Mouse (Mus musculus) intestine, postnatal 0 days (tissue): ENCODE results near the gene Stard9. TPM values are rescaled to one million over a fixed set of nuclear protein-coding genes. Genes with fewer than 3 reads are reported as not detected.

Experiments used
- ATAC-seq: fragments of 200-750 bp; cut with Nextera tagmentation; 2 replicates; pipeline ENCODE4 v1.8.0; 2017; ENCODE audit warnings: mild to moderate bottlenecking, moderate TSS enrichment, moderate library complexity
- H3K27ac ChIP-seq: fragments of 300-500 bp; sonication (generic); 2 replicates; pipeline ENCODE4 v1.5.1; 2014; ENCODE audit warnings: mild to moderate bottlenecking, low read depth, low read length, moderate library complexity
- H3K27me3 ChIP-seq: fragments of 300-500 bp; sonication (generic); replicated peaks from 2 replicates; pipeline ENCODE4 v1.6.1; 2014; ENCODE audit warnings: low read length, mixed read lengths; ENCODE audit not compliant: control insufficient read depth, insufficient read depth
- H3K36me3 ChIP-seq: fragments of 300-500 bp; sonication (generic); 2 replicates; pipeline ENCODE4 v1.6.1; 2014; ENCODE audit warnings: mild to moderate bottlenecking, moderate library complexity; ENCODE audit not compliant: control insufficient read depth, insufficient read depth
- H3K4me1 ChIP-seq: fragments of 300-500 bp; sonication (generic); replicated peaks from 2 replicates; pipeline ENCODE4 v1.6.1; 2014; ENCODE audit warnings: antibody characterized with exemption, low read length, mixed read lengths; ENCODE audit not compliant: control insufficient read depth, insufficient read depth
- H3K4me2 ChIP-seq: fragments of 300-500 bp; sonication (generic); replicated peaks from 2 replicates; pipeline ENCODE4 v1.6.1; 2014; ENCODE audit warnings: low read depth, mild to moderate bottlenecking, moderate library complexity
- H3K4me3 ChIP-seq: fragments of 300-500 bp; sonication (generic); 2 replicates; pipeline ENCODE4 v1.5.1; 2014; ENCODE audit warnings: low read depth, low read length
- H3K9ac ChIP-seq: fragments of 300-500 bp; sonication (generic); 2 replicates; pipeline ENCODE4 v1.6.1; 2014; ENCODE audit warnings: mild to moderate bottlenecking, low read depth, low read length
- H3K9me3 ChIP-seq: fragments of 300-500 bp; sonication (generic); 2 replicates; pipeline ENCODE4 v1.6.1; 2016; ENCODE audit warnings: mixed run types; ENCODE audit not compliant: control insufficient read depth
- CTCF ChIP-seq: sonication (generic); IDR thresholded peaks from 2 replicates; pipeline ENCODE4 v1.5.1; 2016; ENCODE audit warnings: low read depth, mild to moderate bottlenecking, control low read depth, antibody characterized with exemption, moderate library complexity
- WGBS: fragments of 180-500 bp; shearing (Covaris S2); extraction: QIAGEN DNeasy Blood & Tissue Kit; methylation state at CpG from one replicate; pipeline ENCODE4 v1.1.7; 2014; 5-methylcytosine and 5-hydroxymethylcytosine counted together
- polyA plus RNA-seq: library from polyadenylated mRNA; unstranded; fragments of >200 nt; fragmentation: Nextera tagmentation; extraction: Ambion mirVana; gene quantifications from 2 replicates; pipeline ENCODE4 v1.2.1, GENCODE M21; 2015

Gene Stard9
- polyA plus RNA-seq, 1 experiment from 2014 or later = 1.6 TPM

DNA sequence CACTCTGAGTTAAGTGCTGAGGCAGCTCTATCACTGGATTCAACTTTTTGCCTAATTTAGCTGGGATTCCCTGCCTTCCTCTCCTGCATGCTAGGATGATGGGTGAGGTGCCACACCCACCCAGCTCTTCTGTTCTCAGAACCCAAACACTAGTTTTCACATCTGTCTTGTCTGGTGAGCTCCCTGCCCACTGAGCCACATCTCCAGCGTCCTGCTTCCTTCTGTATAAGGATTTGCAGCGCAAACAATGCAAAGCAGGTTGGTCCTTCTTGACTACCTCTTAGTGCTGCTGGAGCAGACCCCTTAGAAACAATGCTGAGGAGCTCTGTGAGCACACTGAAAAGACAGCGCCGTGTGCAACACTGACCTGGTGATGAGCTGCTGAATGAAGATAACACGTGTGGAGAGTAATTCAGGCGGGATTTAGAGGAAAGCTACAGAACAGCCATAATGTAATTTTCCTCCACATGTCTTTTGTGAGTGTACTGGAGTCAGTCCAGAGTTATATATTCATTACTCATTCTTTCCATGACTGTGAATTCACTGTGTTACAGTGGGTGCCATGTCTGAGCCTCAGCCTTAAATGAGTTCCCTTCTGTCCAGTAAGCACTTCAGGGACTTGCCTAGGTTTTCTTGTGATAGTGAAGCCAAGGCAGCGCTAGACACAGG lies 23.5 kb downstream of the Stard9 start:
- WGBS = 59% methylated on average over 7 of the region's 7 CpGs

DNA sequence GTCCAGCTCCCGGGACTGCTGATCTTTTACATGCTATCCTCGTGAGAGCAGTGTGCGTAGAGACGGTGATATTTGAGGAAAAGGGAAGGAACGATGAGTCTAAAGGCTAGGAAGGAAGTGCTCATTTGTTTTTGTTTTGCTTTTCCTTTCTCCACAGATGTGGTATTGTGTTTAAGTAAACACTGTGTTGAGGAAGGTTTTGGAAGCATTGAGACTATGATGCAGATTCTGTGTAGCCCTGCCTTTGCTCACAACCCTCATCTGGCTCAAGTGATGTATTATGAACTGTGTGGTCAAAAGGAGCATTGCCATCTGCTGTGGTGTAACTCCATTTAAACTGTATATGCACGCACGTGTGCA lies 24.0 kb downstream of the Stard9 start:
- no peaks in the 10 kb centered on the region for H3K4me1 ChIP-seq
- H3K4me3 ChIP-seq = no peak overlapping the region
- no peak overlapping the region for H3K4me2 ChIP-seq
- no peaks in the 10 kb centered on the region for H3K27me3 ChIP-seq
- WGBS = 69% methylated on average over 7 of the region's 7 CpGs
- H3K9me3 ChIP-seq = no peaks in the 10 kb centered on the region
- H3K9ac ChIP-seq = no peak overlapping the region
- TF ChIP-seq CTCF = no peak
- no peaks in the 10 kb centered on the region for H3K36me3 ChIP-seq
- no peak overlapping the region for H3K27ac ChIP-seq
- ATAC-seq = no peak

More for the DNA sequence above, 23.5 kb downstream of the Stard9 start:
- Histone ChIP-seq H3K4me3 (no peak overlapping the region), H3K4me1 (no peaks in the 10 kb centered on the region), H3K36me3 (no peaks in the 10 kb centered on the region), H3K4me2 (no peak overlapping the region), H3K9me3 (no peaks in the 10 kb centered on the region), H3K27ac (no peak overlapping the region), H3K9ac (no peak overlapping the region; the same call in 1 of the 2 replicates), H3K27me3 (no peaks in the 10 kb centered on the region)
- no peak for ATAC-seq
- no peak for TF ChIP-seq CTCF

DNA sequence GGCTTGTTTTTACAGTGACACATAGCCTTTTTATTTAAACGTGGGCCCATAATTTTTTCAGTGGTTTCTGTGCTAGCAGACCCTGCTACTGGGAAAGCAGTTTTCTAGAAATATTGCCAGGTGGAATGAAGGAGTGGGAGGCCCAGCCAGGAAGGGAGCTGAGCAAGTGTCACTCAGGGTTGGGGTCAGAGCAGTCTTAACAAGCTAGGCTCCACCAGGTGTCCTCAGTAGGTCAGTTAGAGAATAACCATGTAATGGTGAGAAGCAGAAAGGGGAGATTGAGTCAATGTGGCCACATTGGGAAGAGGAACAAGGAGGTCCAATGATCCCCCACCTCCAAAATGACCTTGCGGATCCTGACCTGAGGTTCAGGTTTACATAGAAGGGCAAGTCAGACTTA lies 25.8 kb downstream of the Stard9 start:
- 84% methylated on average over 2 of the region's 2 CpGs for WGBS
- Histone ChIP-seq H3K4me1 (no peaks in the 10 kb centered on the region), H3K9me3 (no peaks in the 10 kb centered on the region), H3K36me3 (no peaks in the 10 kb centered on the region), H3K4me3 (no peak overlapping the region), H3K9ac (no peak overlapping the region), H3K27ac (no peak overlapping the region), H3K27me3 (no peaks in the 10 kb centered on the region), H3K4me2 (no peak overlapping the region)
- no peak for ATAC-seq
- TF ChIP-seq CTCF = peak; percentile 22; the same call in 1 of the 2 replicates

DNA sequence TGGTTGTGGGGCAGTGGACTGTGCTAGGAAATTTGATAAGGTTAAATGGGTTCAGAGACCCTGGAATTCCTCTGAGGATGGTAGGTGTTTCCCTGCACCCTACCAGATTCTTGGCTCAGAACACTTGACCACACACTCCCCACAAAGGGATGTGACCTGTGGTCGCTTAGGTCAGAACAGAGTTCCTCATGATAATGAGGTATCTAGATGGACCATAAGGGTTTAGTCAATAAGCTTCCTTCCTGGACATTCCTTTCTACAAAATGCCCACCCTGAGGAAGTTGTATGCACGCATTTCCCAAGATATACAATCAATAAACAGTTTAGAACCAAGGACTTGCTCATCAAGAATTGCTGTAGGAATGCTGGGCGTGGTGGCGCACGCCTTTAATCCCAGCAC lies 27.0 kb downstream of the Stard9 start:
- TF ChIP-seq CTCF = no peak
- 86% methylated on average over 5 of the region's 5 CpGs for WGBS

DNA sequence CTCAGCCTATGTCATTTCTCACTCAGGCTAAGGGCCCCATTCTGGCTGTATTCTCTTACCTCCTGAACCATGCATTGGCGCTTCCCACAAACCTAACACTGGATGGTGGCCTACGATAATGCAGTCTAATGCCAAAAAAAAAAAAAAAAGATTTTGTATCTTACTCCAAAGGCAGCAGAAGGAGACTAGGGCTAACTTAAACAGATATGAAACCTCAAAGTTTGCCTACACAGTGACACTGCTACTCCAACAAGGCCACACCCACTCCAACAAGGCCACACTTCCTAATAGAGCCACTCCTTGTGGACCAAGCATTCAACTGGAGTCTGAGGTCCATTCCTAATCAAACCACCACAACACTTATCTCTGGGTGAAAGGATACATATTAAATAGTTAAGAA lies 27.8 kb downstream of the Stard9 start:
- Histone ChIP-seq H3K9me3 (no peaks in the 10 kb centered on the region), H3K4me1 (no peaks in the 10 kb centered on the region), H3K27ac (no peak overlapping the region), H3K36me3 (no peaks in the 10 kb centered on the region), H3K4me2 (no peak overlapping the region), H3K27me3 (no peaks in the 10 kb centered on the region), H3K4me3 (no peak overlapping the region), H3K9ac (no peak overlapping the region)
- no peak for TF ChIP-seq CTCF
- ATAC-seq = no peak
- WGBS = 97% methylated on average over 2 of the region's 2 CpGs

More for the DNA sequence above, 27.0 kb downstream of the Stard9 start:
- Histone ChIP-seq H3K27ac (no peak overlapping the region), H3K36me3 (no peaks in the 10 kb centered on the region), H3K4me1 (no peaks in the 10 kb centered on the region), H3K4me2 (no peak overlapping the region), H3K4me3 (no peak overlapping the region), H3K9ac (no peak overlapping the region), H3K9me3 (no peaks in the 10 kb centered on the region), H3K27me3 (no peaks in the 10 kb centered on the region)
- no peak for ATAC-seq

DNA sequence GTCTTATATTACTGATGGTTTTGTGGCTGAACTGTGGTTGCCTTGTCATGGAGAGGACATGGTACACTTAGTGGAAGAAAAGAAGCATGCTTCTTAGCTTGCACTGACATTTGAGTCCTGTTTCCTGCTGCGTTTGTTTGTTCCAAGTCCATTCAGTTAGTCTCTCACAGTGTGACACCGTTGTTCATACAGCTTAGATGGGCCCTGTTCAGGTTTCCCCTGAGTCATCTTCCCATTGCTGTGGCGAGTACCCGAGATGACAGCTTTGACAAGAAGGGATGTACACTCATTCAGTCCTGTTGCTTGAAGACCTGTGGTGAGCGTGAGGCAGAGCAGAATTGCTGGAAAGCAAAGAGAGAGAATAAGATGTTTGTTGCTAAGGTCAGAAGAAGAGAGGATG lies 29.6 kb downstream of the Stard9 start:
- TF ChIP-seq CTCF = no peak
- H3K4me1 ChIP-seq = no peaks in the 10 kb centered on the region
- no peak for ATAC-seq
- no peaks in the 10 kb centered on the region for H3K9me3 ChIP-seq
- 77% methylated on average over 5 of the region's 5 CpGs for WGBS
- no peaks in the 10 kb centered on the region for H3K36me3 ChIP-seq
- H3K27ac ChIP-seq = no peak overlapping the region
- no peaks in the 10 kb centered on the region for H3K27me3 ChIP-seq
- no peak overlapping the region for H3K9ac ChIP-seq
- no peak overlapping the region for H3K4me2 ChIP-seq
- H3K4me3 ChIP-seq = no peak overlapping the region

DNA sequence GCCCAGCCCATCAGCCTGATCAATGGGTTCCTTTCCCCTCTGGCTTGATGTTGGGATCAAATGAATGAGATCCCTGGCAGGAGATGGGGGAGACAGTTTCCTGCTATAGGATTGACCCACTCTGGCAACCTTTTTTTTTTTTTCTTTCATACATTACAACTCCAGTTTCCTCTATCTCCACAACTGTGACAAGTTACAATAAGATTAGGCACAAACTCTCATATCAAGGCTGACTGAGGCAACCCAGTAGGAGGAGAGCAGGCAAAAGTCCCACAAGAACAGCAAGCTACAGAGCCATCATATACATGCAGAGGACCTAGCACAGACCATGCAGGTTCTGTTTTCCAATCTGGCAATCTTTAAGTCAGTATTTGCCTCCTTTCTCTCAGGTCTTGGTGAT lies 30.4 kb downstream of the Stard9 start:
- no peaks in the 10 kb centered on the region for H3K36me3 ChIP-seq
- TF ChIP-seq CTCF = no peak
- H3K4me1 ChIP-seq = no peaks in the 10 kb centered on the region
- H3K4me2 ChIP-seq = no peak overlapping the region
- no peak for ATAC-seq
- H3K9ac ChIP-seq = no peak overlapping the region
- no peak overlapping the region for H3K27ac ChIP-seq
- no peak overlapping the region for H3K4me3 ChIP-seq
- H3K9me3 ChIP-seq = no peaks in the 10 kb centered on the region
- H3K27me3 ChIP-seq = no peaks in the 10 kb centered on the region
